Mouse (Mus musculus) adrenal gland, adult 2 months (tissue): ENCODE measurements around the gene Acot7. TPM values are rescaled to one million over a fixed set of nuclear protein-coding genes. Genes with fewer than 3 reads are reported as not detected.

Experiments
- DNase-seq: peaks from one replicate; pipeline ENCODE4 v3.0.0; 2021
- polyA plus RNA-seq: library from polyadenylated mRNA; depleted of rRNA; stranded (reverse); fragments of >200 nt; gene quantifications from 2 replicates; pipeline ENCODE4 v1.2.3, GENCODE M21; 2012
- total RNA-seq, 2 experiments: library from RNA; stranded (reverse); gene quantifications; 2 replicates each; pipeline ENCODE4 v1.2.3; 2021

Gene Acot7
- total and polyA plus RNA-seq, 3 experiments, result 22.1 to 65.0 (median 43.4) TPM

- no peak for DNase-seq
These were observed 26.4 kb upstream of the Acot7 start for GRCm38 (mm10) chr4:152151451-152151965.

GRCm38 (mm10) chr4:152151966-152152544, 25.9 kb upstream of the Acot7 start, which contains the start of gene Espn:
Gene Espn (minus strand): TSS chr4:152152371.
- peak; percentile 77 for DNase-seq

- DNase-seq, result peak; percentile 81
These were observed 24.2 kb upstream of the Acot7 start for GRCm38 (mm10) chr4:152153771-152154177.

GRCm38 (mm10) chr4:152155019-152155418, 22.9 kb upstream of the Acot7 start:
- no peak for DNase-seq

- no peak for DNase-seq
These were observed 20.0 kb upstream of the Acot7 start for GRCm38 (mm10) chr4:152157779-152158584.

- DNase-seq, result peak; percentile 31
These were observed 19.2 kb upstream of the Acot7 start, which contains the start of gene Hes2 for GRCm38 (mm10) chr4:152158585-152159284. Gene Hes2 (plus strand): TSS chr4:152158867.

- no peak for DNase-seq
These were observed 18.7 kb upstream of the Acot7 start for GRCm38 (mm10) chr4:152159285-152159678.

GRCm38 (mm10) chr4:152160748-152161147, 17.2 kb upstream of the Acot7 start:
- DNase-seq, result no peak

- no peak for DNase-seq
These were observed 16.3 kb upstream of the Acot7 start for GRCm38 (mm10) chr4:152161601-152162000.

GRCm38 (mm10) chr4:152162748-152163147, 15.2 kb upstream of the Acot7 start:
- no peak for DNase-seq

GRCm38 (mm10) chr4:152165036-152165931, 12.7 kb upstream of the Acot7 start:
- DNase-seq, result peak; percentile 60

- DNase-seq, result no peak
These were observed 9.9 kb upstream of the Acot7 start for GRCm38 (mm10) chr4:152168052-152168451.

- DNase-seq, result no peak
These were observed 8.8 kb upstream of the Acot7 start for GRCm38 (mm10) chr4:152169103-152169502.

GRCm38 (mm10) chr4:152170286-152170685, 7.6 kb upstream of the Acot7 start:
- no peak for DNase-seq

- no peak for DNase-seq
These were observed 6.4 kb upstream of the Acot7 start for GRCm38 (mm10) chr4:152171543-152171942.

GRCm38 (mm10) chr4:152173041-152173440, 4.9 kb upstream of the Acot7 start:
- peak; percentile 79 for DNase-seq

- DNase-seq, result no peak
These were observed 4.0 kb upstream of the Acot7 start for GRCm38 (mm10) chr4:152173956-152174355.

- no peak for DNase-seq
These were observed 1.3 kb upstream of the Acot7 start for GRCm38 (mm10) chr4:152176638-152177037.

GRCm38 (mm10) chr4:152177174-152177536, 779 bp upstream of the Acot7 start:
- no peak for DNase-seq

GRCm38 (mm10) chr4:152178344-152178864, 470 bp downstream of the Acot7 start:
- peak; percentile 80 for DNase-seq
